Mouse (Mus musculus) forebrain, postnatal 0 days (tissue): Measurements from ENCODE around the gene Dlec1. TPM values are rescaled to one million over a fixed set of nuclear protein-coding genes. Genes with fewer than 3 reads are reported as not detected.

ENCODE experiments used
- ATAC-seq: fragments of 200-750 bp; cut with Nextera tagmentation; 2 replicates; pipeline ENCODE4 v1.8.0; 2017; ENCODE audit warnings: mild to moderate bottlenecking, moderate library complexity
- DNase-seq: peaks from one replicate; pipeline ENCODE4 v3.0.0-alpha.2; 2015
- H3K27ac ChIP-seq: fragments of 300-500 bp; sonication (generic); 2 replicates; pipeline ENCODE4 v1.5.1; 2014; ENCODE audit warnings: low read depth, mild to moderate bottlenecking, antibody characterized with exemption, low read length, moderate library complexity, mixed read lengths
- H3K27me3 ChIP-seq: fragments of 300-500 bp; sonication (generic); 2 replicates; pipeline ENCODE4 v1.6.1; 2014; ENCODE audit warnings: mild to moderate bottlenecking, low read length, mixed read lengths; ENCODE audit not compliant: insufficient read depth
- H3K36me3 ChIP-seq: fragments of 300-500 bp; sonication (generic); 2 replicates; pipeline ENCODE4 v1.6.1; 2014; ENCODE audit warnings: mild to moderate bottlenecking, moderate library complexity; ENCODE audit not compliant: insufficient read depth
- H3K4me1 ChIP-seq: fragments of 300-500 bp; sonication (generic); 2 replicates; pipeline ENCODE4 v1.6.1; 2014; ENCODE audit warnings: antibody characterized with exemption; ENCODE audit not compliant: insufficient read depth
- H3K4me2 ChIP-seq: fragments of 300-500 bp; sonication (generic); 2 replicates; pipeline ENCODE4 v1.6.1; 2014; ENCODE audit warnings: low read depth, mild to moderate bottlenecking, moderate library complexity
- H3K4me3 ChIP-seq: fragments of 300-500 bp; sonication (generic); 2 replicates; pipeline ENCODE4 v1.5.1; 2014; ENCODE audit warnings: low read depth, low read length, mixed read lengths
- H3K9ac ChIP-seq: fragments of 300-500 bp; sonication (generic); 2 replicates; pipeline ENCODE4 v1.6.1; 2014; ENCODE audit warnings: mild to moderate bottlenecking
- H3K9me3 ChIP-seq: fragments of 300-500 bp; sonication (generic); 2 replicates; pipeline ENCODE4 v1.6.1; 2016; ENCODE audit warnings: low read length
- CTCF ChIP-seq: sonication (generic); IDR thresholded peaks from 2 replicates; pipeline ENCODE4 v1.5.1; 2016; ENCODE audit warnings: antibody characterized with exemption, control low read depth, low read depth
- WGBS: fragments of 180-500 bp; shearing (Covaris S2); extraction: QIAGEN DNeasy Blood & Tissue Kit; methylation state at CpG from one replicate; pipeline ENCODE4 v1.1.7; 2014; 5-methylcytosine and 5-hydroxymethylcytosine counted together
- polyA plus RNA-seq: library from polyadenylated mRNA; unstranded; fragments of >200 nt; fragmentation: Nextera tagmentation; extraction: Ambion mirVana; gene quantifications from 2 replicates; pipeline ENCODE4 v1.2.1, GENCODE M21; 2015
- total RNA-seq: library from RNA; depleted of rRNA; stranded (reverse); fragments of >200 nt; gene quantifications from 2 replicates; pipeline ENCODE4 v1.2.3, GENCODE M21; 2014; rRNA removed

The Dlec1 gene
- total and polyA plus RNA-seq, 2 experiments from 2014 or later: 0.40 to 2.0 TPM

- ATAC-seq (no peak), DNase-seq (no peak)
- Histone ChIP-seq H3K27ac (no peak overlapping the region), H3K4me3 (no peak overlapping the region), H3K4me1 (no peaks in the 10 kb centered on the region), H3K9ac (no peak overlapping the region), H3K9me3 (no peaks in the 10 kb centered on the region), H3K36me3 (no peaks in the 10 kb centered on the region), H3K4me2 (no peak overlapping the region), H3K27me3 (no peaks in the 10 kb centered on the region)
- no peak for TF ChIP-seq CTCF
- WGBS: 91% methylated on average over 6 of the region's 6 CpGs
Observed at GRCm38 (mm10) chr9:119165548-119165947, 63.3 kb downstream of the Dlec1 start.

- Histone ChIP-seq H3K27me3 (no peaks in the 10 kb centered on the region), H3K9ac (no peak overlapping the region), H3K4me2 (no peak overlapping the region), H3K4me3 (no peak overlapping the region), H3K4me1 (no peaks in the 10 kb centered on the region), H3K9me3 (no peaks in the 10 kb centered on the region), H3K27ac (no peak overlapping the region), H3K36me3 (no peaks in the 10 kb centered on the region)
- 97% methylated on average over 2 of the region's 2 CpGs for WGBS
- DNase-seq (no peak), ATAC-seq (no peak)
- TF ChIP-seq CTCF: no peak
Observed at GRCm38 (mm10) chr9:119167608-119168007, 65.3 kb downstream of the Dlec1 start.

GRCm38 (mm10) chr9:119179292-119179691 lies 77.0 kb downstream of the Dlec1 start:
- H3K9me3 ChIP-seq: no peaks in the 10 kb centered on the region
- no peak overlapping the region for H3K27ac ChIP-seq
- WGBS: 87% methylated on average over 11 of the region's 11 CpGs
- TF ChIP-seq CTCF: no peak
- H3K9ac ChIP-seq: no peak overlapping the region
- H3K27me3 ChIP-seq: no peaks in the 10 kb centered on the region
- no peaks in the 10 kb centered on the region for H3K36me3 ChIP-seq
- DNase-seq: no peak
- H3K4me3 ChIP-seq: no peak overlapping the region
- no peak for ATAC-seq
- no peaks in the 10 kb centered on the region for H3K4me1 ChIP-seq
- no peak overlapping the region for H3K4me2 ChIP-seq

GRCm38 (mm10) chr9:119181241-119181728 lies 79.0 kb downstream of the Dlec1 start:
- no peak overlapping the region for H3K27ac ChIP-seq
- ATAC-seq: peak; percentile 65
- H3K4me2 ChIP-seq: no peak overlapping the region
- H3K36me3 ChIP-seq: no peaks in the 10 kb centered on the region
- TF ChIP-seq CTCF: no peak
- H3K4me3 ChIP-seq: no peak overlapping the region
- no peak overlapping the region for H3K9ac ChIP-seq
- peak; percentile 39 for DNase-seq
- WGBS: 33% methylated on average over 3 of the region's 3 CpGs
- H3K4me1 ChIP-seq: no peaks in the 10 kb centered on the region
- H3K9me3 ChIP-seq: no peaks in the 10 kb centered on the region
- H3K27me3 ChIP-seq: no peaks in the 10 kb centered on the region

- Histone ChIP-seq H3K27me3 (no peaks in the 10 kb centered on the region), H3K4me3 (no peak overlapping the region), H3K36me3 (no peaks in the 10 kb centered on the region), H3K27ac (no peak overlapping the region), H3K9me3 (no peaks in the 10 kb centered on the region), H3K9ac (no peak overlapping the region), H3K4me1 (no peaks in the 10 kb centered on the region), H3K4me2 (no peak overlapping the region)
- WGBS: 34% methylated on average over 11 of the region's 11 CpGs
- DNase-seq: peak; percentile 18
- ATAC-seq: no peak
- TF ChIP-seq CTCF: peak; percentile 51
Observed at GRCm38 (mm10) chr9:119192202-119192990, 90.1 kb downstream of the Dlec1 start.

Other genes starting within 250 kb of the Dlec1 start
- gene Ctdspl, start 176.0 kb upstream of the Dlec1 start, total RNA-seq: 7.8 and 7.9 TPM in 2 replicates
- gene Ctdspl, start 176.0 kb upstream of the Dlec1 start, polyA plus RNA-seq: 1.9 and 4.6 TPM in 2 replicates
- gene Vill, start 49.7 kb upstream of the Dlec1 start, total RNA-seq: 3.3 and 6.5 TPM in 2 replicates
- gene Vill, start 49.7 kb upstream of the Dlec1 start, polyA plus RNA-seq: 2.7 and 3.8 TPM in 2 replicates
- gene Plcd1, start 9.0 kb upstream of the Dlec1 start, total RNA-seq: 9.6 and 16.1 TPM in 2 replicates
- 8.2 and 11.3 TPM in 2 replicates for gene Plcd1, start 9.0 kb upstream of the Dlec1 start, polyA plus RNA-seq
- gene Acaa1b, start 54.6 kb downstream of the Dlec1 start, total RNA-seq: 2.0 and 2.1 TPM in 2 replicates
- gene Acaa1b, start 54.6 kb downstream of the Dlec1 start, polyA plus RNA-seq: 2.2 and 2.7 TPM in 2 replicates
- not detected in 2 replicates for gene Gm47289, start 56.7 kb downstream of the Dlec1 start, total RNA-seq
- not detected in 2 replicates for gene Gm47289, start 56.7 kb downstream of the Dlec1 start, polyA plus RNA-seq
- not detected in 2 replicates for gene Slc22a13, start 106.6 kb downstream of the Dlec1 start, total RNA-seq
- not detected in 2 replicates for gene Slc22a13, start 106.6 kb downstream of the Dlec1 start, polyA plus RNA-seq
- gene Oxsr1, start 219.9 kb downstream of the Dlec1 start, total RNA-seq: 48.8 and 57.5 TPM in 2 replicates
- gene Oxsr1, start 219.9 kb downstream of the Dlec1 start, polyA plus RNA-seq: 7.2 and 8.8 TPM in 2 replicates
- 121 and 130 TPM in 2 replicates for gene Acaa1a, start 237.2 kb downstream of the Dlec1 start, total RNA-seq
- gene Acaa1a, start 237.2 kb downstream of the Dlec1 start, polyA plus RNA-seq: 81.8 and 86.6 TPM in 2 replicates
- 4.0 and 5.8 TPM in 2 replicates for gene Myd88, start 238.9 kb downstream of the Dlec1 start, total RNA-seq
- gene Myd88, start 238.9 kb downstream of the Dlec1 start, polyA plus RNA-seq: 5.2 and 5.3 TPM in 2 replicates